Mouse (Mus musculus) hematopoietic multipotent progenitor cell, adult 10-12 weeks (in vitro differentiated cells): ENCODE measurements around the gene Lif. TPM values are rescaled to one million over a fixed set of nuclear protein-coding genes. Genes with fewer than 3 reads are reported as not detected.

Experiments used
- polyA plus RNA-seq: library from polyadenylated mRNA; stranded (reverse); fragments of >175 nt; gene quantifications from 2 replicates; pipeline ENCODE4 v1.2.3, GENCODE M21; 2012; ENCODE audit warnings: low replicate concordance

Gene Lif
- 0.54 and 0.73 TPM in 2 replicates for polyA plus RNA-seq

DNA sequence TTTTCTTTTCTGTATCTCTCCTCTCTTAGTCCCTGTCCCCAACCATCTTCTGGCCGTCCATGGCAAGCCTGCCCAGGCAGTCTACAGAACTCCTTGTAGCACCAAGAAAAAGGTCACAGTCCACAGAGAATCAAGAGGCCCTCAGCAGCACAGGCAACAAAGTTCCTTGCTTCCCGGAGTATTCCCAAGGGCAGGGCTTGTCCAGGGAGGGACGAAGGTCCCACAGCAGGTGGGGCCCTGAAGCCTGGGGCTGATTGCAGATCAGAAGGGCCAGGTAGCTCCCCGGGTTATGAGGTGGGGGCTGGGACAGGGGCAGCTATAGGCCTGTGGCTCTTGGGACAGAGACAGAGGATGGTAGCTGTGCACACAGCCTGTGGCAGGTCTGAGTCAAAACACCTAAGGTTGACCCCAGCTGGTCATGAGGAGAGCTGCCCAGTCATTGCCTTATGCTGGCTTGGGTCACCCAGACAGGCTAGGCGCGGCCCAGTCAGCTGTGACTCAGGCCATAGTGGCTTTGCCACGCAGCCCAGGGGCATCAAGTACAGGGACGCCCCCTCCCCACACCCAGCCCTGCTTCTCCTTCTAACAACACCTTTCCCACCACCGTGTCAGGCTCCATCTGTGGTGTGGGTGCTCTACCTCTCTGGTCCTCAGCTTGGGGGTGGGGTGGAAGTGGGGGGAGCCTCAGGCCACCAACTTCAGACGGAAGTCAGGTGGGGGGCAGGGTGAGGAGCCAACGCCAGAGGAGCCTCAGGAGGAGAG, at the start of gene Lif:
Gene Lif, plus strand, starts transcription at position 712 of the 762 bp plus-strand sequence.

DNA sequence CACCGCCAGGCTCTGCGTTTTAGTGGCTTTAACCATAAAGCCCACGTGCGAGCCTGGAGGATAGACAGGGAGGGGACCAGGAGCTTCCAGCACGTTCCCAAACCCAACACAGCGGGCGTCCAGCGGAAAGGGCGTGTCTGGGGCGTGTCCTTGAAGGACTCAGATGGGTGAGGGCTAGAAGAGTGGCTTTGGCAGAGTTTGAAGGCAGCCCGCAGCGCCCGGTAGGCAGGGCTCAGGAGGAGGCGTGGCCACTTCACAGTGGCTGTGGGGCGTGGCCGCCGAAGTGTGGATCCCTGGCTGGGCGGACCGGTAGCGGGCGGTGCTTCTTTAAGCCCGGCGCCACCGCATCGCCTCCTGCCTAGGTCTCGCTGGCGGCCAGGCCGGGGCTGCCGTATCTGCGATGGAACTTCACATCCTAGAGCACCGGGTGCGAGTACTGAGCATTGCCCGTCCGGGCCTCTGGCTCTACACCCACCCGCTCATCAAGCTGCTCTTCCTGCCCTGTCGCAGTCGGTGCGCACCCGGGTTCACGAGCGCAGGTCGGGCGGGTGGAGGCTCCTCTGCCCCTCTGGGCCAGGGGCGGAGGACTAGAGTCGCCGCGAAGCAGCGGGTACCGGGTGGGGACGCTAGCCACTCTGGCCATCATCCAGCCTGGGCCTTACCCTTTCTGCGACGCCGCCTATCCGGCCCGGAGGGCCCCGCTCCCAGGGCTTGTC, 39.3 kb upstream of the Lif start, which contains the start of gene Castor1:
Gene Castor1, plus strand, starts transcription at position 312 of the 716 bp plus-strand sequence.

DNA sequence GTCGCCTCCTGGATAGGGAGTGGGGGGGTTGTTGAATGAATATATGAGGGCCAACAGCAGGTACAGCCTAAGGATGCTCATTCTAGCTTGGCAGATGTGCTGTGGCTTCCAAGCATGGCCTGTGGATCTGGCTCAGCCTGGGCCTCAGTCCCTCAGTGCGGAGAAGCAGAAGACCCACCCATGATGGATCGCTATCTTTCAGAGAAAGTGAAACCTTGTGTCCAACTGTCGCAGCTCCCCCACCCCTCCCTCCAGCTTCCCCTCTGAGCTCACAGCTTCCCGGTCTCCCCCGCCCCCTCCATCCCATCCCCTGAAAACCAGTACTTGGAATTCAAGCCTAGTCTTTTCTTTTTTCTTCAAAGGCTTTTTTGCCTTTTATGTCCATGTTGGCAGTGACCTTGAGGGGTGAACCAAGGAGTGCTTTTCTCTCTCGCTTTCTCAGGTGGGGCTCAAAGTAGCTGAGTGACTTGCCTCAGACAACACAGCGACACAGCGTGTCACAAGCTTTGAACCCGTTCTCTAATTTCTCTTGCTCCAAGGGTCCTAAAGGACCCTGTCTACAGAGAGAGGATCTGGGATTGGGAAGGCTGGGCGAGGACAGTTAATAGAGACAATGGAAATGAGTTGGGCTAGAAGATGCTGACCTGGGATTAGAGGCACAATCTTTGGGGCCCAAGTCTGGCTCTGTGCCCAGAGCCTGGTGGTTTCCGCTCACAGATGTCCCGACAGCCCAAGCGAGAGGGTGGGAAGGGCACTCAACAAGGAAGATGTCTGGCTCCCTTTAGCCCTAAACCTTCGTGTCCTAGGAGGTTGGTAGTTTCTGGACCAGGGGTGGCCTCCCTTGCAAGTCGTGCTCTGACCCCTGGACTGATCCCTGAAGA, 21.5 kb upstream of the Lif start, which contains the start of gene Osm:
Gene Osm, plus strand, starts transcription at position 756 of the 881 bp plus-strand sequence.

Other genes with a start within 250 kb of the Lif start
- not detected in 2 replicates for gene Sec14l4, start 226.1 kb upstream of the Lif start, polyA plus RNA-seq
- gene Sec14l3, start 192.7 kb upstream of the Lif start, polyA plus RNA-seq = not detected in 2 replicates
- gene Mtfp1, start 162.1 kb upstream of the Lif start, polyA plus RNA-seq = 2.3 and 4.6 TPM in 2 replicates
- gene Sec14l2, start 134.1 kb upstream of the Lif start, polyA plus RNA-seq = 0.96 and 6.3 TPM in 2 replicates
- 26.9 and 39.5 TPM in 2 replicates for gene Rnf215, start 122.4 kb upstream of the Lif start, polyA plus RNA-seq
- gene Ccdc157, start 97.3 kb upstream of the Lif start, polyA plus RNA-seq = 3.5 and 5.0 TPM in 2 replicates
- gene Sf3a1, start 97.2 kb upstream of the Lif start, polyA plus RNA-seq = 34.5 and 66.6 TPM in 2 replicates
- 43.9 and 56.0 TPM in 2 replicates for gene Tbc1d10a, start 70.8 kb upstream of the Lif start, polyA plus RNA-seq
- gene Castor1, start 39.3 kb upstream of the Lif start, polyA plus RNA-seq = 4.4 and 7.2 TPM in 2 replicates
- 7.6 and 18.1 TPM in 2 replicates for gene Osm, start 21.1 kb upstream of the Lif start, polyA plus RNA-seq
- gene Hormad2, start 183.5 kb downstream of the Lif start, polyA plus RNA-seq = not detected in 2 replicates